Mouse (Mus musculus) myocyte (in vitro differentiated cells): ENCODE results near the gene Gm4969.

ENCODE experiments used
- MYOD1 ChIP-seq, 3 experiments: IDR thresholded peaks; one replicate each; pipeline ENCODE4 v1.6.1; 2011; ENCODE audit warnings: control low read depth in 2 of 3, low read depth in 2 of 3, mild to moderate bottlenecking in 2 of 3, moderate library complexity in 1 of 3; ENCODE audit not compliant: insufficient read length in 2 of 3, control insufficient read depth in 1 of 3
- POLR2AphosphoS2 ChIP-seq: IDR thresholded peaks from one replicate; pipeline ENCODE4 v1.6.1; 2011; ENCODE audit warnings: low read depth, control low read depth; ENCODE audit not compliant: insufficient read length

GRCm38 (mm10) chr7:19146793-19147192, 28.6 kb upstream of the Gm4969 start:
- TF ChIP-seq POLR2AphosphoS2 (no peak), MYOD1 (IDR thresholded peaks at IDR 0.05; ENCODE audit: control insufficient read depth in 1 of 3, insufficient read length in 2 of 3, low read depth in 2 of 3) (no peak)
